Mouse (Mus musculus) hindbrain, embryonic 14.5 days (tissue): ENCODE measurements around the gene Dph3. TPM values are rescaled to one million over a fixed set of nuclear protein-coding genes. Genes with fewer than 3 reads are reported as not detected.

ENCODE experiments used
- ATAC-seq: fragments of 200-750 bp; cut with Nextera tagmentation; 2 replicates; pipeline ENCODE4 v1.8.0; 2017; ENCODE audit warnings: moderate number of reproducible peaks, mild to moderate bottlenecking, moderate TSS enrichment, moderate library complexity; ENCODE audit not compliant: low FRiP score
- DNase-seq: peaks from one replicate; pipeline ENCODE4 v3.0.0-alpha.2; 2015; ENCODE audit warnings: low spot score
- H3K27ac ChIP-seq: fragments of 300-500 bp; sonication (generic); 2 replicates; pipeline ENCODE4 v1.5.1; 2014; ENCODE audit warnings: mild to moderate bottlenecking, moderate library complexity
- H3K27me3 ChIP-seq: fragments of 300-500 bp; sonication (generic); 2 replicates; pipeline ENCODE4 v1.6.1; 2014; ENCODE audit warnings: mild to moderate bottlenecking, low read length, mixed read lengths; ENCODE audit not compliant: control insufficient read depth, insufficient read depth
- H3K36me3 ChIP-seq: fragments of 300-500 bp; sonication (generic); replicated peaks from 2 replicates; pipeline ENCODE4 v1.6.1; 2014; ENCODE audit not compliant: control insufficient read depth, insufficient read depth
- H3K4me1 ChIP-seq: fragments of 300-500 bp; sonication (generic); replicated peaks from 2 replicates; pipeline ENCODE4 v1.6.1; 2014; ENCODE audit warnings: antibody characterized with exemption, low read length, mixed read lengths; ENCODE audit not compliant: control insufficient read depth, insufficient read depth
- H3K4me2 ChIP-seq: fragments of 300-500 bp; sonication (generic); replicated peaks from 2 replicates; pipeline ENCODE4 v1.6.1; 2014; ENCODE audit warnings: mild to moderate bottlenecking, moderate library complexity
- H3K4me3 ChIP-seq: fragments of 300-500 bp; sonication (generic); replicated peaks from 2 replicates; pipeline ENCODE4 v1.5.1; 2014; ENCODE audit warnings: mild to moderate bottlenecking, low read length
- H3K9ac ChIP-seq: fragments of 300-500 bp; sonication (generic); 2 replicates; pipeline ENCODE4 v1.6.1; 2014
- H3K9me3 ChIP-seq: fragments of 300-500 bp; sonication (generic); 2 replicates; pipeline ENCODE4 v1.6.1; 2016; ENCODE audit warnings: low read length; ENCODE audit not compliant: control insufficient read depth
- whole genome bisulfite sequencing: fragments of 180-500 bp; shearing (Covaris S2); extraction: QIAGEN DNeasy Blood & Tissue Kit; methylation state at CpG from one replicate; pipeline ENCODE4 v1.1.7; 2014; 5-methylcytosine and 5-hydroxymethylcytosine counted together
- polyA plus RNA-seq: library from polyadenylated mRNA; unstranded; fragments of >200 nt; fragmentation: Nextera tagmentation; extraction: Ambion mirVana; gene quantifications from 2 replicates; pipeline ENCODE4 v1.2.1, GENCODE M21; 2014

The Dph3 gene
- polyA plus RNA-seq, 1 experiment from 2014 or later = 74.9 TPM

GRCm38 (mm10) chr14:32073211-32073685, 12.3 kb downstream of the Dph3 start:
- ATAC-seq = no peak
- DNase-seq = no peak
- Histone ChIP-seq H3K27me3 (no peaks in the 10 kb centered on the region), H3K4me3 (no peak overlapping the region), H3K36me3 (no peaks in the 10 kb centered on the region), H3K27ac (no peak overlapping the region), H3K9ac (no peak overlapping the region), H3K4me2 (no peak overlapping the region), H3K4me1 (no peaks in the 10 kb centered on the region), H3K9me3 (no peaks in the 10 kb centered on the region)
- 63% methylated on average over 8 of the region's 8 CpGs for WGBS

- DNase-seq (no peak), ATAC-seq (no peak)
- Histone ChIP-seq H3K4me1 (no peaks in the 10 kb centered on the region), H3K27ac (no peak overlapping the region), H3K4me3 (no peak overlapping the region), H3K27me3 (no peaks in the 10 kb centered on the region), H3K4me2 (no peak overlapping the region), H3K9ac (no peak overlapping the region), H3K36me3 (no peaks in the 10 kb centered on the region), H3K9me3 (no peaks in the 10 kb centered on the region)
Observed at GRCm38 (mm10) chr14:32072807-32073206, 12.7 kb downstream of the Dph3 start.

- Histone ChIP-seq H3K4me2 (no peak overlapping the region), H3K4me1 (no peaks in the 10 kb centered on the region), H3K9ac (no peak overlapping the region), H3K27me3 (no peaks in the 10 kb centered on the region), H3K27ac (no peak overlapping the region), H3K4me3 (no peak overlapping the region), H3K36me3 (no peaks in the 10 kb centered on the region), H3K9me3 (0 out of 2 replicates have a peak, but pooled peaks cover 9% of the 10 kb centered on the region)
- DNase-seq (no peak), ATAC-seq (no peak)
- 89% methylated on average over 4 of the region's 4 CpGs for WGBS
Observed at GRCm38 (mm10) chr14:32061398-32061797, 24.1 kb downstream of the Dph3 start.

- H3K36me3 ChIP-seq = no peaks in the 10 kb centered on the region
- no peak overlapping the region for H3K9ac ChIP-seq
- no peak overlapping the region for H3K4me2 ChIP-seq
- 89% methylated on average over 4 of the region's 4 CpGs for WGBS
- H3K4me1 ChIP-seq = no peaks in the 10 kb centered on the region
- no peak for DNase-seq
- no peaks in the 10 kb centered on the region for H3K27me3 ChIP-seq
- H3K27ac ChIP-seq = no peak overlapping the region
- ATAC-seq = no peak
- no peaks in the 10 kb centered on the region for H3K9me3 ChIP-seq
- no peak overlapping the region for H3K4me3 ChIP-seq
Observed at GRCm38 (mm10) chr14:32057664-32058063, 27.9 kb downstream of the Dph3 start.

- Histone ChIP-seq H3K4me1 (no peaks in the 10 kb centered on the region), H3K27me3 (no peaks in the 10 kb centered on the region), H3K4me3 (no peak overlapping the region), H3K9me3 (no peaks in the 10 kb centered on the region), H3K27ac (no peak overlapping the region), H3K36me3 (no peaks in the 10 kb centered on the region), H3K4me2 (no peak overlapping the region), H3K9ac (no peak overlapping the region)
- ATAC-seq (no peak), DNase-seq (no peak)
- 99% methylated on average over 2 of the region's 2 CpGs for WGBS
Observed at GRCm38 (mm10) chr14:32056675-32057074, 28.9 kb downstream of the Dph3 start.

GRCm38 (mm10) chr14:32055781-32056180, 29.7 kb downstream of the Dph3 start:
- Histone ChIP-seq H3K27me3 (no peaks in the 10 kb centered on the region), H3K9ac (no peak overlapping the region), H3K27ac (no peak overlapping the region), H3K4me2 (no peak overlapping the region), H3K4me1 (no peaks in the 10 kb centered on the region), H3K9me3 (no peaks in the 10 kb centered on the region), H3K36me3 (no peaks in the 10 kb centered on the region), H3K4me3 (no peak overlapping the region)
- no peak for ATAC-seq
- 87% methylated on average over 8 of the region's 8 CpGs for WGBS
- DNase-seq = no peak

- Histone ChIP-seq H3K4me1 (no peaks in the 10 kb centered on the region), H3K27ac (no peak overlapping the region), H3K9ac (no peak overlapping the region), H3K4me2 (no peak overlapping the region), H3K4me3 (no peak overlapping the region), H3K36me3 (no peaks in the 10 kb centered on the region), H3K27me3 (no peaks in the 10 kb centered on the region), H3K9me3 (no peaks in the 10 kb centered on the region)
- DNase-seq (no peak), ATAC-seq (no peak)
- 69% methylated on average over 10 of the region's 10 CpGs for WGBS
Observed at GRCm38 (mm10) chr14:32054788-32055187, 30.7 kb downstream of the Dph3 start.

GRCm38 (mm10) chr14:32053895-32054294, 31.6 kb downstream of the Dph3 start:
- Histone ChIP-seq H3K4me3 (no peak overlapping the region), H3K4me1 (no peaks in the 10 kb centered on the region), H3K27me3 (no peaks in the 10 kb centered on the region), H3K36me3 (no peaks in the 10 kb centered on the region), H3K9me3 (no peaks in the 10 kb centered on the region), H3K4me2 (no peak overlapping the region), H3K9ac (no peak overlapping the region), H3K27ac (no peak overlapping the region)
- 79% methylated on average over 5 of the region's 5 CpGs for WGBS
- ATAC-seq = no peak
- DNase-seq = no peak

- H3K4me2 ChIP-seq = no peak overlapping the region
- H3K27ac ChIP-seq = no peak overlapping the region
- no peak overlapping the region for H3K9ac ChIP-seq
- H3K27me3 ChIP-seq = no peaks in the 10 kb centered on the region
- H3K36me3 ChIP-seq = no peaks in the 10 kb centered on the region
- no peak overlapping the region for H3K4me3 ChIP-seq
- 85% methylated on average over 6 of the region's 6 CpGs for WGBS
- DNase-seq (no peak), ATAC-seq (no peak)
- H3K4me1 ChIP-seq = no peaks in the 10 kb centered on the region
- H3K9me3 ChIP-seq = no peaks in the 10 kb centered on the region
Observed at GRCm38 (mm10) chr14:32050171-32050570, 35.4 kb downstream of the Dph3 start.

GRCm38 (mm10) chr14:32046357-32046756, 39.2 kb downstream of the Dph3 start:
- 77% methylated on average over 8 of the region's 8 CpGs for WGBS
- no peak for DNase-seq
- Histone ChIP-seq H3K4me1 (no peaks in the 10 kb centered on the region), H3K4me2 (no peak overlapping the region), H3K4me3 (no peak overlapping the region), H3K9ac (no peak overlapping the region), H3K9me3 (no peaks in the 10 kb centered on the region), H3K27ac (no peak overlapping the region), H3K36me3 (no peaks in the 10 kb centered on the region), H3K27me3 (no peaks in the 10 kb centered on the region)
- ATAC-seq = no peak
